Mouse (Mus musculus): Measurements from ENCODE around the gene Esrra. TPM values are rescaled to one million over a fixed set of nuclear protein-coding genes. Genes with fewer than 3 reads are reported as not detected.
A peak's percentile ranks its signal among the peaks of the same experiment; 100 is the strongest.

Esrra gene
- polyA plus RNA-seq, 2 experiments: 5.1 to 20.3 TPM

DNA sequence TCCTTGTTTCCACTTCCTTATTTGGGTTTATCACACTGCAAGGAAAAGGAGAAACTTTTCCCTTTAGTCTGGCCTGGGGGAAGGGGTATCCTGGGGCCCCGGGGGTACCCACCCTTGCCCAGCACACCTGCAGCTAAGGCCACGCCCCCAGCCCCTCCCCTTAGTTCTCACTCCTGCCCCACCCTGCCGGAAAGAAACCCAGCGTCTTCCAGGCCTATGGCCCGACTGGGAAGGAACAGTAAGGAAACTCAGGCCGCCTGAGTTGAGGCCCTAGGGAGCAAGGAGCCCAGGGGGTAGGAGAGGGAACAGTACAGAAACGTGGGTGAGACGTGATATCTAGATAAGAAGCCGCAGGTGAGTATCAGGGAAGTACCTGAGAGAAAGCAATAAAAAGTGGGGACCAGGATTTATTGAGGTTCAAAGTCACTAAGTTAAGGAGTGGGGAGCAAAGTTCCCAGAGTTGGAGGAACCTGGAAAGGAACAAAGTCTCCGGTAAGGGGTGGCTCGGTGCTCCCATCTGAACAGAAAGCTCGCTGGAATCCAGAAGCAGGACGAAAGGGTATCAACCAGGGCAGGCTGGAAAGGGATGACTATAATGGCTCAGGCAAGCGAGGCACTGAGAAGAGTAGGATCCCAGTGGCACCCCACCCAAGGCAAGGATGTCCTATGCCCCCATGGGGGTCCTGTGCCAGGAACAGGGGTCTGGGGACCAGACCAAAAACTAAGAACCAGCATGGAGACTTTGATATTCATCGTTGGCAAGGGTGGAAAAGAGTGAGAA is 47.1 kb upstream of the Esrra start:
- peak overlapping the region; percentile 63 for H3K9ac ChIP-seq (ENCODE audit: low read depth, low read length, severe bottlenecking)
- peaks cover 26% of the 10 kb centered on the region for H3K36me3 ChIP-seq (ENCODE audit: control insufficient read depth, insufficient read depth, low read length)
- peak overlapping the region; percentile 61 for H3K4me3 ChIP-seq (replicated peaks; ENCODE audit: low read length)
- no peaks in the 10 kb centered on the region for H3K9me3 ChIP-seq (ENCODE audit: control insufficient read depth, low read length)
- H3K27me3 ChIP-seq (ENCODE audit: control insufficient read depth, insufficient read depth, low read length): no peaks in the 10 kb centered on the region
- no peak for TF ChIP-seq POLR2A (IDR thresholded peaks at IDR 0.05; ENCODE audit: borderline replicate concordance, extremely low read depth, insufficient read depth, insufficient read length)
- H3K27ac ChIP-seq (replicated peaks; ENCODE audit: low read depth, low read length): no peak overlapping the region
- H3K4me2 ChIP-seq (replicated peaks; ENCODE audit: low read depth, low read length, severe bottlenecking): peak overlapping the region; percentile 61
- ATAC-seq (ENCODE audit: low FRiP score, low read depth) (no peak), DNase-seq (ENCODE audit: low spot score) (no peak)
- peaks cover 21% of the 10 kb centered on the region for H3K4me1 ChIP-seq (ENCODE audit: control insufficient read depth, insufficient read depth, low read length)
- 12% methylated on average over 15 of the region's 15 CpGs for WGBS

DNA sequence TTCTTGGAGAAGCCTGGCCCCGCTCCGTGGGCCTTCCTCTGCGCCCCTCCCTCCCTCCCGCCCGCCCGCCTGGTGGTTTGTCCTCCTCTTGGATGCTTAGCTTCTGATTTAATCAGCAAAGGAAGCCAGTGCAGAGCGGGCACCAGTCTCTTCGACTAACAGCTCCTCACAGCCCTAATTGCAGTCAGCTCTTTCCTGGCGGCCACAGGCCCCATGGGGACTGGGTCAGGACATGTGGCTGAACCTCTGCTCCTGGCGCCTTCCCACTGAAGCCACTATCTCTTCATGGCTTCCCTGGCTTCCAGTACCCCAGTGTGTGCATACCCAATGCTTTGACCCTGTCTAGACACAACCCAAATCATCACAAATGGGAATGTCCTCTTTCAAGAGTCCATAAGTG is 34.8 kb upstream of the Esrra start:
- no peak overlapping the region for H3K27ac ChIP-seq (replicated peaks; ENCODE audit: low read depth, low read length)

DNA sequence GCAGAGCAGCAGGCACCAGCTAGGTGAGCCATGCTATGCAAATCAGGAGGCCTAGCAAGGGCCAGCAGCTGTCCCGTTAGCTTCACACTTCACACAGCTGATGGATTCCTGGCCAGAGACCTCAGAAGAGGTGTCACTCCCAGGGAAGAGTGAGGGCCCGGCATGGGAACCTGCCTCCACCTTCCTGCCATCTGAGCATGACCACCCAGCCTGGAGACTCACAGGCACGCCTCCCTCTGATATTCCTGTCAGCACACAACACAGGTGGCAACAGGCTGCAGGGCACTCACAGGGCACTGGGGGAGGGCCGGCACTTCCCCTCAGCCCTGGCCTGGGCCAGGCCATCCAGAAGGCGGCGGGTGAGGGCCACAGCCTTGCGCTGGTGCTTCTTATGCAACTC is 33.8 kb upstream of the Esrra start:
- Histone ChIP-seq H3K9me3 (ENCODE audit: control insufficient read depth, low read length) (no peaks in the 10 kb centered on the region), H3K36me3 (ENCODE audit: control insufficient read depth, insufficient read depth, low read length) (peaks cover 65% of the 10 kb centered on the region), H3K9ac (ENCODE audit: low read depth, low read length, severe bottlenecking) (no peak overlapping the region), H3K4me3 (replicated peaks; ENCODE audit: low read length) (no peak overlapping the region), H3K27ac (replicated peaks; ENCODE audit: low read depth, low read length) (no peak overlapping the region), H3K27me3 (ENCODE audit: control insufficient read depth, insufficient read depth, low read length) (no peaks in the 10 kb centered on the region), H3K4me1 (ENCODE audit: control insufficient read depth, insufficient read depth, low read length) (peaks cover 10% of the 10 kb centered on the region), H3K4me2 (replicated peaks; ENCODE audit: low read depth, low read length, severe bottlenecking) (no peak overlapping the region)
- DNase-seq (ENCODE audit: low spot score) (no peak), ATAC-seq (ENCODE audit: low FRiP score, low read depth) (no peak)
- no peak for TF ChIP-seq POLR2A (IDR thresholded peaks at IDR 0.05; ENCODE audit: borderline replicate concordance, extremely low read depth, insufficient read depth, insufficient read length)
- 74% methylated on average over 7 of the region's 7 CpGs for WGBS

More for the DNA sequence above, 34.8 kb upstream of the Esrra start:
- no peak for TF ChIP-seq POLR2A (IDR thresholded peaks at IDR 0.05; ENCODE audit: borderline replicate concordance, extremely low read depth, insufficient read depth, insufficient read length)
- whole genome bisulfite sequencing: 74% methylated on average over 10 of the region's 10 CpGs
- no peak for DNase-seq (ENCODE audit: low spot score)
- Histone ChIP-seq H3K27me3 (ENCODE audit: control insufficient read depth, insufficient read depth, low read length) (no peaks in the 10 kb centered on the region), H3K4me2 (replicated peaks; ENCODE audit: low read depth, low read length, severe bottlenecking) (no peak overlapping the region), H3K36me3 (ENCODE audit: control insufficient read depth, insufficient read depth, low read length) (peaks cover 69% of the 10 kb centered on the region), H3K9me3 (ENCODE audit: control insufficient read depth, low read length) (no peaks in the 10 kb centered on the region), H3K9ac (ENCODE audit: low read depth, low read length, severe bottlenecking) (no peak overlapping the region), H3K4me1 (ENCODE audit: control insufficient read depth, insufficient read depth, low read length) (peaks cover 10% of the 10 kb centered on the region), H3K4me3 (replicated peaks; ENCODE audit: low read length) (no peak overlapping the region)
- ATAC-seq (ENCODE audit: low FRiP score, low read depth): no peak

DNA sequence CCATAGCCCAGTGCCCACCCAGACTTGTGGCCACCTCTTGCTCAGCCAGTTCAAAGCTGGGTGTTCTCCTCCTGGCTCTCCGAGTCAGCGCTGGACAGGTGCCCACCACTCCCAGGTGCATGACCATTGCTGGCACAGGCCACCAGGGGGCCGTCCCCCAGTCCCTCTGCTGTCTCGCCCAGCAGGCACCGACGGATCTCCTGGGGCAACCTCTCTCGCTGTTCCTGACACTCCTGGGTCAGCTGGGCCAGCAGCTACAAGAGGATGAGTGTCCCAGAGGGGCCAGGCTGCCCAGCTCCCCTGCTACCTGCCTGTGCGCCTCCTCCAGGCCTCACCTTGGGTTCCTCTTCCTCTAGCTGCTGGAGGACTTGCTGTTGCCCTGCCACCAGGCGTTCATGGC is 32.4 kb upstream of the Esrra start:
- no peaks in the 10 kb centered on the region for H3K9me3 ChIP-seq (ENCODE audit: control insufficient read depth, low read length)
- H3K4me2 ChIP-seq (replicated peaks; ENCODE audit: low read depth, low read length, severe bottlenecking): no peak overlapping the region
- H3K4me1 ChIP-seq (ENCODE audit: control insufficient read depth, insufficient read depth, low read length): peaks cover 18% of the 10 kb centered on the region
- no peak overlapping the region for H3K9ac ChIP-seq (ENCODE audit: low read depth, low read length, severe bottlenecking)
- H3K27ac ChIP-seq (replicated peaks; ENCODE audit: low read depth, low read length): no peak overlapping the region
- DNase-seq (ENCODE audit: low spot score) (no peak), ATAC-seq (ENCODE audit: low FRiP score, low read depth) (no peak)
- H3K27me3 ChIP-seq (ENCODE audit: control insufficient read depth, insufficient read depth, low read length): no peaks in the 10 kb centered on the region
- peaks cover 51% of the 10 kb centered on the region for H3K36me3 ChIP-seq (ENCODE audit: control insufficient read depth, insufficient read depth, low read length)
- H3K4me3 ChIP-seq (replicated peaks; ENCODE audit: low read length): no peak overlapping the region
- no peak for TF ChIP-seq POLR2A (IDR thresholded peaks at IDR 0.05; ENCODE audit: borderline replicate concordance, extremely low read depth, insufficient read depth, insufficient read length)
- WGBS: 48% methylated on average over 9 of the region's 9 CpGs

DNA sequence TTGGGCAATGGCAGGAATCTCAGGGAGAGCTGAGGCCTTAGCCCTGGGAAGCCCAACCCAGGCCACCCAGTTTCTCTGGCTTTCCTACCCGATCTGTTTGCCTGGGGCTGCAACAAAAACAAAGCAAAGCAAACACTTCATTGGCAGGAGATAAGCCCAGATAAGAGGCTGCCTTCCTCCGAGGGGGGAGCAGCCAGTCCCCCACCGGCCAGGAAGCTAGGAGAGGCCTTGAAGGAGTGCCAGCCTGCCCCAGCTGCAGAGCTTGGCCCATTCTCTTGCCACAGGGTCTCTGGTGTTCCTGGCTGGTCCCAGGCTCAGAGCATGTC is 31.1 kb upstream of the Esrra start:
- WGBS: 9% methylated on average over 3 of the region's 3 CpGs
- TF ChIP-seq POLR2A (IDR thresholded peaks at IDR 0.05; ENCODE audit: borderline replicate concordance, extremely low read depth, insufficient read depth, insufficient read length): no peak

More for the DNA sequence above, 31.1 kb upstream of the Esrra start:
- Histone ChIP-seq H3K36me3 (ENCODE audit: control insufficient read depth, insufficient read depth, low read length) (peaks cover 43% of the 10 kb centered on the region), H3K4me3 (replicated peaks; ENCODE audit: low read length) (peak overlapping the region; percentile 62), H3K4me2 (replicated peaks; ENCODE audit: low read depth, low read length, severe bottlenecking) (peak overlapping the region; percentile 98), H3K4me1 (ENCODE audit: control insufficient read depth, insufficient read depth, low read length) (peaks cover 18% of the 10 kb centered on the region), H3K9ac (ENCODE audit: low read depth, low read length, severe bottlenecking) (peak overlapping the region; percentile 70), H3K9me3 (ENCODE audit: control insufficient read depth, low read length) (no peaks in the 10 kb centered on the region), H3K27me3 (ENCODE audit: control insufficient read depth, insufficient read depth, low read length) (no peaks in the 10 kb centered on the region), H3K27ac (replicated peaks; ENCODE audit: low read depth, low read length) (no peak overlapping the region)
- DNase-seq (ENCODE audit: low spot score) (no peak), ATAC-seq (ENCODE audit: low FRiP score, low read depth) (no peak)
